ENCODE assay signal across 8 mouse cellular contexts in genomic region chr9:107338172-107338883, GRCm38 (mm10). TPM values are rescaled to one million over a fixed set of nuclear protein-coding genes. Genes with fewer than 3 reads are reported as not detected.
A peak's percentile ranks its signal among the peaks of the same experiment; 100 is the strongest.
DNase-seq lines count a peak whose midpoint lies in the region; ATAC-seq and TF ChIP-seq lines count a peak whose summit lies in the region.

TSS of gene Hemk1 (minus strand) at chr9:107338350.

- H3K27ac ChIP-seq in embryonic facial prominence, embryonic 11.5 days (replicated peaks; ENCODE audit: low read depth, low read length), result no peak within 1 kb of the TSS
- H3K27ac ChIP-seq in kidney, adult 2 months (ENCODE audit: insufficient read depth, low read depth, low read length), result peak within 1 kb of the TSS; percentile 75
- no peak within 1 kb of the TSS for H3K27ac ChIP-seq in limb, embryonic 12.5 days
- peak within 1 kb of the TSS; percentile 66 for H3K27ac ChIP-seq in midbrain, embryonic 14.5 days (replicated peaks; ENCODE audit: low read depth, low read length)

- H3K36me3 ChIP-seq in embryonic facial prominence, embryonic 11.5 days (replicated peaks; ENCODE audit: control insufficient read depth, insufficient read depth, low read depth, low read length), result no peaks in the 10 kb centered on the region
- no peaks in the 10 kb centered on the region for H3K36me3 ChIP-seq in kidney, adult 2 months (ENCODE audit: control insufficient read depth, insufficient read depth, low read length)
- peaks cover 8% of the 10 kb centered on the region for H3K36me3 ChIP-seq in limb, embryonic 12.5 days
- H3K36me3 ChIP-seq in midbrain, embryonic 14.5 days (ENCODE audit: control insufficient read depth, insufficient read depth, low read length), result 0 out of 2 replicates have a peak, but pooled peaks cover under 1% of the 10 kb centered on the region

- no peak for TF ChIP-seq CTCF in kidney, adult 2 months (conservative IDR thresholded peaks at IDR 0.05; ENCODE audit: insufficient read depth, insufficient read length, low read depth, low read length)

- peak within 1 kb of the TSS; percentile 83 for H3K4me2 ChIP-seq in embryonic facial prominence, embryonic 11.5 days (ENCODE audit: low read depth, low read length)
- H3K4me2 ChIP-seq in limb, embryonic 12.5 days, result peak within 1 kb of the TSS; percentile 86
- peak within 1 kb of the TSS; percentile 92 for H3K4me2 ChIP-seq in midbrain, embryonic 14.5 days (ENCODE audit: low read length)

- H3K4me3 ChIP-seq in embryonic facial prominence, embryonic 11.5 days (ENCODE audit: low read depth, low read length), result peak within 1 kb of the TSS; percentile 51
- peak within 1 kb of the TSS; percentile 65 for H3K4me3 ChIP-seq in kidney, adult 2 months (ENCODE audit: insufficient read depth, low read depth, low read length)
- H3K4me3 ChIP-seq in limb, embryonic 12.5 days (replicated peaks), result peak within 1 kb of the TSS; percentile 60
- peak within 1 kb of the TSS; percentile 45 for H3K4me3 ChIP-seq in midbrain, embryonic 14.5 days (replicated peaks; ENCODE audit: low read depth, low read length)

- 5% methylated on average over 30 of the region's 30 CpGs for WGBS in embryonic facial prominence, embryonic 11.5 days
- WGBS in kidney, adult 2 months, result 3% methylated on average over 30 of the region's 30 CpGs
- 5% methylated on average over 30 of the region's 30 CpGs for WGBS in limb, embryonic 12.5 days
- 3% methylated on average over 30 of the region's 30 CpGs for WGBS in midbrain, embryonic 14.5 days

- peak; percentile 64 for TF ChIP-seq POLR2A in kidney, adult 2 months (IDR thresholded peaks at IDR 0.05; ENCODE audit: low read depth, low read length)

- DNase-seq in 416B (ENCODE audit: low read depth), result peak; percentile 79
- peak; percentile 77 for DNase-seq in adrenal gland, postnatal 25 days
- DNase-seq in embryonic facial prominence, embryonic 11.5 days (ENCODE audit: low spot score), result peak; percentile 86
- DNase-seq in heart, adult 18-20 months, result peak; percentile 80 to 86
- peak; percentile 89 for DNase-seq in kidney, adult 2 months
- peak; percentile 93 for DNase-seq in midbrain, embryonic 14.5 days
- DNase-seq in spleen, adult 12 weeks (ENCODE audit: low spot score), result peak; percentile 44

- peak; percentile 37; the same call in 1 of the 2 replicates for ATAC-seq in embryonic facial prominence, embryonic 11.5 days (replicated peaks; ENCODE audit: insufficient number of reproducible peaks, low FRiP score, low TSS enrichment, low read depth)
- peak; percentile 57 for ATAC-seq in limb, embryonic 12.5 days (ENCODE audit: insufficient number of reproducible peaks, insufficient read depth, low FRiP score, low TSS enrichment, low read depth)
- ATAC-seq in midbrain, embryonic 14.5 days (ENCODE audit: low FRiP score, low TSS enrichment), result peak; percentile 71

- H3K9me3 ChIP-seq in embryonic facial prominence, embryonic 11.5 days (replicated peaks; ENCODE audit: control insufficient read depth, low read length), result no peaks in the 10 kb centered on the region
- no peaks in the 10 kb centered on the region for H3K9me3 ChIP-seq in limb, embryonic 12.5 days
- no peaks in the 10 kb centered on the region for H3K9me3 ChIP-seq in midbrain, embryonic 14.5 days (ENCODE audit: control insufficient read depth, low read length)

- no peaks in the 10 kb centered on the region for H3K27me3 ChIP-seq in embryonic facial prominence, embryonic 11.5 days (ENCODE audit: control insufficient read depth, insufficient read depth, low read length)
- no peaks in the 10 kb centered on the region for H3K27me3 ChIP-seq in kidney, adult 2 months (replicated peaks; ENCODE audit: control insufficient read depth, insufficient read depth, low read length)
- H3K27me3 ChIP-seq in limb, embryonic 12.5 days, result peaks cover 24% of the 10 kb centered on the region
- no peaks in the 10 kb centered on the region for H3K27me3 ChIP-seq in midbrain, embryonic 14.5 days (ENCODE audit: control insufficient read depth, insufficient read depth, low read length)

- peak within 1 kb of the TSS; percentile 71 for H3K9ac ChIP-seq in embryonic facial prominence, embryonic 11.5 days (replicated peaks; ENCODE audit: low read length)
- H3K9ac ChIP-seq in limb, embryonic 12.5 days (replicated peaks), result peak within 1 kb of the TSS; percentile 69
- peak within 1 kb of the TSS; percentile 80 for H3K9ac ChIP-seq in midbrain, embryonic 14.5 days (replicated peaks; ENCODE audit: low read length)

- no peaks in the 10 kb centered on the region for H3K4me1 ChIP-seq in embryonic facial prominence, embryonic 11.5 days (ENCODE audit: control insufficient read depth, insufficient read depth, low read length)
- peaks cover 3% of the 10 kb centered on the region; the same call in 1 of the 2 replicates for H3K4me1 ChIP-seq in kidney, adult 2 months (ENCODE audit: control insufficient read depth, insufficient read depth, low read length)
- H3K4me1 ChIP-seq in limb, embryonic 12.5 days (replicated peaks), result peaks cover 18% of the 10 kb centered on the region
- H3K4me1 ChIP-seq in midbrain, embryonic 14.5 days (ENCODE audit: control insufficient read depth, insufficient read depth, low read length), result peaks cover 24% of the 10 kb centered on the region

RNA-seq across cellular contexts. Expression of gene Hemk1, which starts in this region (rescaled TPM):
- total RNA-seq in adrenal gland, postnatal 25 days (2021), result 21.9 and 23.0 TPM in 2 replicates
- 8.2 and 11.0 TPM in 2 replicates for polyA plus RNA-seq in embryonic facial prominence, embryonic 11.5 days (2014; fragmentation: Nextera tagmentation; extraction: Ambion mirVana)
- 10 to 100 TPM; 20.4 to 22.7 TPM for total RNA-seq in heart, adult 18-20 months (2021)
- 35.0 and 42.1 TPM in 2 replicates for polyA plus RNA-seq in kidney, adult 2 months (2012; rRNA removed)
- 10.6 and 11.6 TPM in 2 replicates for polyA plus RNA-seq in limb, embryonic 12.5 days (2016; fragmentation: Nextera tagmentation; extraction: Ambion mirVana)
- 20.9 and 21.7 TPM in 2 replicates for polyA plus RNA-seq in midbrain, embryonic 14.5 days (2014; fragmentation: Nextera tagmentation; extraction: Ambion mirVana)

Comparison
In these comparisons a context has a peak if more than half of its experiments do, and no peak if none do; other contexts are left out.
1. H3K27ac ChIP-seq: peak in kidney, adult 2 months (single experiment) and midbrain, embryonic 14.5 days (single experiment); none in embryonic facial prominence, embryonic 11.5 days (single experiment) and limb, embryonic 12.5 days (single experiment).
2. Peak in every context shown above with its lines, with median percentiles within 50 percentile points of each other: DNase-seq, ATAC-seq, H3K4me2 ChIP-seq, H3K4me3 ChIP-seq and H3K9ac ChIP-seq.